Mouse (Mus musculus): ENCODE results near the gene Nudt8.

DNA sequence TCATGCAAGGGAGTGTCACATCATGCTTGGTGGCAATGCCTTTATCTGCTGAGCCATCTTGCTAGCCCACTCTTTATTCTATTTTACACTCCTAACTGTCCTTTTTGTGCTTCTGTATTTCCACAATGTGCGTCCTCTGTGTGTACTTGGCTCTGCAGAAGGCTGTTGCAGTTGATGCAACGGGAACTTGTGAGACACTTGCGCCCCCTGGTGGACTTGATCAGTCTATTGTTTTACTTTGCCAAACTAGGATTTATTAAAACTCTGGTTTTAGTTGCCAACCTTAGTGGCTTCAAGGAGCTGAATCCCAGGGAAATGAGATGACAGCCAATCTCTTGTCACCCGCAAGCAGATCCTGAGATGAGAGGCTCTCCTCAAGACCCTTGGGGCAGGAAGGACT, 47.5 kb downstream of the Nudt8 start:
- no peak for TF ChIP-seq POLR2A (IDR thresholded peaks at IDR 0.05; ENCODE audit: borderline replicate concordance, insufficient read depth, low read length)
- peak; percentile 80 for TF ChIP-seq CTCF (IDR thresholded peaks at IDR 0.05; ENCODE audit: borderline replicate concordance, insufficient read depth, low read depth, low read length)
